Mouse (Mus musculus) Patski (cell line): ENCODE measurements at regions not wholly inside any gene's neighbourhood (a gene's known extent, or its start where the extent isn't known, plus 50 kb on each side); places are given as distances from the start of the nearest gene placed in this dataset.

Experiments
- ATAC-seq: fragments of 100-300 bp; one replicate; pipeline ENCODE4 v1.8.0; 2021
- CTCF ChIA-PET: fragments of 350-600 bp; sonication (Branson Sonifier 250); formaldehyde crosslinking; loops from one replicate; lab custom pipeline; 2022; ENCODE audit warnings: inconsistent platforms; lab: Charles Lee
- POLR2A ChIA-PET: fragments of 350-600 bp; sonication (Branson Sonifier 250); formaldehyde crosslinking; loops from one replicate; lab custom pipeline; 2022; ENCODE audit warnings: antibody characterized with exemption, inconsistent platforms; lab: Charles Lee
- DNase-seq: peaks from one replicate; pipeline ENCODE4 v3.0.0-alpha.2; 2011; ENCODE audit warnings: low read depth, low spot score
- H3K27me3 ChIP-seq: fragments of 371-371 bp; one replicate; pipeline ENCODE4 v1.5.1; 2021
- CTCF ChIP-seq: fragments of 100-300 bp; IDR thresholded peaks from one replicate; pipeline ENCODE4 v1.5.1; 2021
- in situ Hi-C: fragments of 300-500 bp; cut with MboI; formaldehyde crosslinking; loops from 3 replicates; pipeline ENCODE4 v1.11.1; 2018; ENCODE audit warnings: low pct_unique_long_range_greater_than_20kb, mixed read lengths

- POLR2A ChIA-PET: no interaction called here
- in situ Hi-C loops: no loop called here
- ATAC-seq (no peak), DNase-seq (no peak)
- H3K27me3 ChIP-seq: no peaks in the 10 kb centered on the region
- no peak for TF ChIP-seq CTCF
- CTCF ChIA-PET: no interaction called here
Measured at GRCm38 (mm10) chr14:114804643-114805042, 287.4 kb upstream of the Gpc5 start.

DNA sequence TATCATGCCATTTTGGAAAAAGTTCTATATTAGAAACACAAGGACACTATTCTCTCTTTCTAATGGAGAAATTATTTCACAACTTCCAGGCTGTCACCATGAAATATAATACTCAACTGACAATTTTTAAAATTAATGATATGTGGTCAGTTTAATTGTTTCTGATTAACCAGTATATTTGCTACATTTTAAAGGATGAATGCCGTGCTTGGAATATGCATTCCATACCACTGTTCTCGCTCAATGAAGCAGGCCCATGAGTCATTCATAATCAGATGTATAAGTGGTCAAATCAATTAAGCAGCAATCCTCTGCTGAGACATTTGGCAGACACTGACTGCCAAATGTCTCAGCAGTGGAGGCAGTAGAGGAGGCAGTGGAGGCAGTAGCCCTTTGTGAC, 283.4 kb upstream of the Gpc5 start:
- DNase-seq (no peak), ATAC-seq (no peak)
- ChIA-PET CTCF (interaction anchor here (0.9 kb wide), 1 partner anchor 22 kb away, joined by 3 read pairs; no protein-coding TSS in a partner anchor), POLR2A (no interaction called here)
- in situ Hi-C loops: no loop called here
- H3K27me3 ChIP-seq: no peaks in the 10 kb centered on the region
- no peak for TF ChIP-seq CTCF

- ChIA-PET POLR2A (no interaction called here), CTCF (no interaction called here)
- H3K27me3 ChIP-seq: no peaks in the 10 kb centered on the region
- in situ Hi-C loops: no loop called here
- DNase-seq (no peak), ATAC-seq (no peak)
- TF ChIP-seq CTCF: no peak
Measured at GRCm38 (mm10) chr14:114820677-114821076, 271.3 kb upstream of the Gpc5 start.

- ChIA-PET CTCF (no interaction called here), POLR2A (no interaction called here)
- DNase-seq (no peak), ATAC-seq (no peak)
- no peak for TF ChIP-seq CTCF
- no peaks in the 10 kb centered on the region for H3K27me3 ChIP-seq
- in situ Hi-C loops: no loop called here
Measured at GRCm38 (mm10) chr14:114821098-114821594, 270.9 kb upstream of the Gpc5 start.

DNA sequence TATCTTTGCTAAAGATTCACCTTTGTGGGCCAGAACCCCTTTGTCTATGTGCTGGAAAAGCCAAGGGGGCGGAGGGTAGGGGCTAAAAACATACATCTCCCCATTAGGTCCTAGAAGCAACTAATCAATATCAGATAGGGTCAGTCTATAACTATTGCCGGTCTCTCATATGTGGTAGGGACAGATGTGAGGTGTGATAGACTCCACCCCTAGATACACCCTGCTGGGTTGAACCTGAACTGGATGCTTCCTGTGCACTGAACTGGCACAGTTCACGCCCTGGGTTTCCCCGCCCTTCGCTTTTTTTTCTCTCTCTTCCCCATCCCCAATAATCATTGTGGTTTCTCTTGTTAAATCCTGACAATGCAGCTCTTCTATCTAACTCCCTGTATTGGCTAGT, 270.3 kb upstream of the Gpc5 start:
- ChIA-PET POLR2A (no interaction called here), CTCF (no interaction called here)
- TF ChIP-seq CTCF: no peak
- no peaks in the 10 kb centered on the region for H3K27me3 ChIP-seq
- in situ Hi-C loops: no loop called here
- ATAC-seq (no peak), DNase-seq (no peak)

DNA sequence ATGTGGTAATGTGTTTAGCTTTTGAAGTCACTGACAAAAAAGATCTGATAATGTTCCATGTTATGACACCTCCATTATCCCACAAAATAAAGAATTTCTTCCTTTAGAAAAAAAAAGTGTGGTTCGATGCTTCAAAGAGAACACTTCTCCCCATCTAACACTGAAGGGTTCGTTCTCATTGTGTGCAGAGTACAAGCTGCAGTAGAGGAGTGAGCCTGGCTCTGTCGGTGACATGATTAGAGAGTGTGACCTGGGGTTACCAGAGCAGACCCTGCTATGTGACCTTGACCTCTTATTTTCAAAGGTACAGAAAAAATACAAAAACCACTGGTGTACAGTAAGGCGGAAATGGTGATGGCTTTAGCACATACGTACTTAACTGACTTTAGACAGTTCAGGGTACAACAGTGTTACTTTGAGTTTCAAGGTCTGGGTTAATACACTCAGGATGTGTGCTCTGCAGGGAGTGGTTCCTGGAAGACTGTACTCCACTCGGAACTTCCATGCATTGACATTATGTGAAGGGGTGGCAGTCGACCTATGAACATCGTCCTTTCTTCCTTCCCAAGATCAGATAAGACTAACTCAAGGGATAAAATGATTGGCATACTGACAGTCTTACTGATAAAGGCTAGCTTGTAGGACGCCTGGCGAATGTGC, 265.2 kb upstream of the Gpc5 start:
- no peak for ATAC-seq
- no peak for TF ChIP-seq CTCF
- in situ Hi-C loops: no loop called here
- POLR2A ChIA-PET: no interaction called here
- DNase-seq: no peak
- no peaks in the 10 kb centered on the region for H3K27me3 ChIP-seq
- CTCF ChIA-PET: no interaction called here

DNA sequence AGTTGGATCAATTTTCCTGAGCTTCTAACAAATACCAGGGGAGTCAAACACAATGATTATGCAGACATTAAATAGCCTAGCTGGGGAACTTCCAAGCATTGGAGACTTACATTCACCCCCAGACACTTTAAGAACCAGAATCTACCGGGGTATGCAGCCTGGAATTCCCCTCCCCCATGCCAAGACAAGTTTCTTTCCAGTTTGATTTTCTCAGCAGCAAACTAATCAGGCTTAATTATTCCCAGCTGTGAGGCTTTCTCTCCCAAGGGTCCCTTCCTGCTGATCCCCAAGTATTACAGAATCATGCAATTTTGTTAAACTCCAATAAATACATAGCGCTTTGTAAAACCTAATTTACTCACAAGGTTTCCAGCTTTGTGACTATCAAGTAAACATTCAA, 262.7 kb upstream of the Gpc5 start:
- ATAC-seq (no peak), DNase-seq (no peak)
- no peak for TF ChIP-seq CTCF
- in situ Hi-C loops: no loop called here
- CTCF ChIA-PET: no interaction called here
- H3K27me3 ChIP-seq: no peaks in the 10 kb centered on the region
- POLR2A ChIA-PET: no interaction called here

DNA sequence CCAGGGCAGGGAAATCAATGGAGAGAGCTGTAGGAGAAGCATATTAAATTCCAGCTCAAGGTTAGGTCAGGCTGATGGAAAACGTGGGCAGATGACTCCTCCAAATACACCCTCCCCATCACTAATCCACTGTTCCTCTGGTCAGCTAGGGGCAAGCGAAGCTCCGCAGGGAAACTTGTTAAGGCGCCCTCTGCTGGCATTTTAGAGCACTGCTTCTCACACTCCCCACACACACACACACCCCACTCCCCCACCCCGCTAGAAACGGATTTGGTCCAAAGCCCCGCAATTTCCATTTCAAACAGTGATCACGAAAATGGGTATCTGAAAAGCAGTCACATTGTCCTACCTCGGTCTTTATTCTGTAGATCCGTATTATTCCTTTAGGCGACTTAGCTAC, 259.0 kb upstream of the Gpc5 start:
- TF ChIP-seq CTCF: no peak
- in situ Hi-C loops: no loop called here
- H3K27me3 ChIP-seq: no peaks in the 10 kb centered on the region
- ChIA-PET CTCF (interaction anchor here (0.9 to 1.3 kb wide), 2 partner anchors 22 to 42 kb away, joined by 3 read pairs; no protein-coding TSS in a partner anchor), POLR2A (no interaction called here)
- ATAC-seq: no peak
- DNase-seq: no peak

- in situ Hi-C loops: no loop called here
- DNase-seq (peak; percentile 38), ATAC-seq (peak; percentile 64)
- ChIA-PET POLR2A (no interaction called here), CTCF (no interaction called here)
- no peaks in the 10 kb centered on the region for H3K27me3 ChIP-seq
- TF ChIP-seq CTCF: no peak
Measured at GRCm38 (mm10) chr14:114836723-114837349, 255.2 kb upstream of the Gpc5 start.

DNA sequence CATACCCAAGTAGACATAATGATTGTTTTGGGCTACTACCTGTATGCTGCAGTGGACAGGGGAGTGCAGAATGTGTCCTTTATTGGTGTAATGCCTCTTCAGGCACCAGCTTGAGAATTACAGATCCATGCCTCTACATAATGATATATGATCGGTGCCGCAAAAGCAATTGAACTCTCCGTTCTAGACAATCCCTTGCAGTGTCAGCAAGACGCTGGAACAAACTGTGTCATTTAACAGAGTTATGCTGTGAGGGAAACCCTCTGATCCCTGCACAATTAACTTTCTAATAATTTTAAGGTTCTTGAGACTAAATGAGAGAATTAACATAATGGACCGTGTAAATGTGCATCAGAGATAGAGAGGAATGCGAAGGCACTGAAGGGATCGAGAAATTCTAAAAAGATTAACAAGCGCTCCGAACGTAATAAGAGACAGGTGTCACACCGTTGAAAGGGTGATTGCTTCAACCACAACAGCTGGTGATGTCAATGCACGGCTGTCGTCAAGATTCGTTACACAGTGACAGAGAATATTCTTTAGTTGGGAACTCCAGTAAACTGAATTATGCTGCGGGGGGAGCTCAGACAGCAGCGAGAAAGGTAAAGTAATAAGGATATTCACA, 254.3 kb upstream of the Gpc5 start:
- ChIA-PET CTCF (no interaction called here), POLR2A (no interaction called here)
- no peaks in the 10 kb centered on the region for H3K27me3 ChIP-seq
- ATAC-seq: no peak
- no peak for DNase-seq
- TF ChIP-seq CTCF: no peak
- in situ Hi-C loops: no loop called here

- TF ChIP-seq CTCF: no peak
- peak; percentile 88 for ATAC-seq
- ChIA-PET CTCF (interaction anchor here (0.7 kb wide), 1 partner anchor 12 kb away, joined by 3 read pairs; no protein-coding TSS in a partner anchor), POLR2A (no interaction called here)
- in situ Hi-C loops: no loop called here
- peak; percentile 58 for DNase-seq
- H3K27me3 ChIP-seq: no peaks in the 10 kb centered on the region
Measured at GRCm38 (mm10) chr14:114839340-114839903, 252.6 kb upstream of the Gpc5 start.
